Mouse (Mus musculus): ENCODE data around the gene Wwc2. TPM values are rescaled to one million over a fixed set of nuclear protein-coding genes. Genes with fewer than 3 reads are reported as not detected.

Gene Wwc2
- polyA plus RNA-seq, 1 experiment from 2014 or later = 18.6 TPM

Other genes with a start within 250 kb of the Wwc2 start
- gene Cldn24, start 168.8 kb downstream of the Wwc2 start, polyA plus RNA-seq (2016; fragmentation: Nextera tagmentation; extraction: Ambion mirVana) = not detected in 2 replicates
- not detected in 2 replicates for gene Cldn22, start 166.4 kb downstream of the Wwc2 start, polyA plus RNA-seq (2016; fragmentation: Nextera tagmentation; extraction: Ambion mirVana)
- gene Dctd, start 108.2 kb upstream of the Wwc2 start, polyA plus RNA-seq (2016; fragmentation: Nextera tagmentation; extraction: Ambion mirVana) = 35.8 and 37.0 TPM in 2 replicates

Data from embryonic facial prominence, embryonic 12.5 days (tissue).